Mouse (Mus musculus) intestine, embryonic 15.5 days (tissue): ENCODE results near the gene C330007P06Rik. TPM values are rescaled to one million over a fixed set of nuclear protein-coding genes. Genes with fewer than 3 reads are reported as not detected.

ENCODE experiments used
- ATAC-seq: fragments of 200-750 bp; cut with Nextera tagmentation; 2 replicates; pipeline ENCODE4 v1.8.0; 2017; ENCODE audit warnings: moderate TSS enrichment, moderate library complexity
- H3K27ac ChIP-seq: fragments of 300-500 bp; sonication (generic); 2 replicates; pipeline ENCODE4 v1.5.1; 2015; ENCODE audit warnings: mild to moderate bottlenecking, inconsistent platforms
- H3K27me3 ChIP-seq: fragments of 300-500 bp; sonication (generic); replicated peaks from 2 replicates; pipeline ENCODE4 v1.6.1; 2015; ENCODE audit warnings: inconsistent platforms
- H3K36me3 ChIP-seq: fragments of 300-500 bp; sonication (generic); 2 replicates; pipeline ENCODE4 v1.6.1; 2015; ENCODE audit warnings: inconsistent platforms
- H3K4me1 ChIP-seq: fragments of 300-500 bp; sonication (generic); replicated peaks from 2 replicates; pipeline ENCODE4 v1.6.1; 2015; ENCODE audit warnings: inconsistent platforms
- H3K4me2 ChIP-seq: fragments of 300-500 bp; sonication (generic); replicated peaks from 2 replicates; pipeline ENCODE4 v1.6.1; 2015; ENCODE audit warnings: mild to moderate bottlenecking, inconsistent platforms
- H3K4me3 ChIP-seq: fragments of 300-500 bp; sonication (generic); replicated peaks from 2 replicates; pipeline ENCODE4 v1.5.1; 2015; ENCODE audit warnings: inconsistent platforms
- H3K9ac ChIP-seq: fragments of 300-500 bp; sonication (generic); 2 replicates; pipeline ENCODE4 v1.6.1; 2015; ENCODE audit warnings: inconsistent platforms
- H3K9me3 ChIP-seq: fragments of 300-500 bp; sonication (generic); 2 replicates; pipeline ENCODE4 v1.6.1; 2016; ENCODE audit warnings: inconsistent platforms
- WGBS: fragments of 180-500 bp; shearing (Covaris S2); methylation state at CpG from one replicate; pipeline ENCODE4 v1.1.7; 2015; 5-methylcytosine and 5-hydroxymethylcytosine counted together
- polyA plus RNA-seq: library from polyadenylated mRNA; unstranded; fragments of >200 nt; fragmentation: Nextera tagmentation; extraction: Ambion mirVana; gene quantifications from 2 replicates; pipeline ENCODE4 v1.2.1, GENCODE M21; 2015

C330007P06Rik gene
- polyA plus RNA-seq, 1 experiment from 2014 or later, result 28.6 TPM

- no peak overlapping the region for H3K4me3 ChIP-seq
- no peak overlapping the region for H3K9ac ChIP-seq
- no peak overlapping the region for H3K27ac ChIP-seq
- no peaks in the 10 kb centered on the region for H3K27me3 ChIP-seq
- no peaks in the 10 kb centered on the region for H3K9me3 ChIP-seq
- 37% methylated on average over 5 of the region's 5 CpGs for WGBS
- 0 out of 2 replicates have a peak, but pooled peaks cover 4% of the 10 kb centered on the region for H3K4me1 ChIP-seq
- no peak overlapping the region for H3K4me2 ChIP-seq
- H3K36me3 ChIP-seq, result no peaks in the 10 kb centered on the region
- peak; percentile 50; the same call in 1 of the 2 replicates for ATAC-seq
These were observed 43.6 kb downstream of the C330007P06Rik start for GRCm38 (mm10) chrX:36830271-36830670.

- Histone ChIP-seq H3K27ac (no peak overlapping the region), H3K4me3 (no peak overlapping the region), H3K4me1 (0 out of 2 replicates have a peak, but pooled peaks cover 1% of the 10 kb centered on the region), H3K36me3 (no peaks in the 10 kb centered on the region), H3K9ac (no peak overlapping the region), H3K9me3 (no peaks in the 10 kb centered on the region), H3K27me3 (no peaks in the 10 kb centered on the region), H3K4me2 (no peak overlapping the region)
- WGBS, result 91% methylated on average over 4 of the region's 5 CpGs
- no peak for ATAC-seq
These were observed 47.0 kb downstream of the C330007P06Rik start for GRCm38 (mm10) chrX:36826873-36827272.

GRCm38 (mm10) chrX:36825032-36825431, 48.9 kb downstream of the C330007P06Rik start:
- Histone ChIP-seq H3K9ac (no peak overlapping the region), H3K27me3 (no peaks in the 10 kb centered on the region), H3K4me3 (no peak overlapping the region), H3K4me1 (no peaks in the 10 kb centered on the region), H3K36me3 (no peaks in the 10 kb centered on the region), H3K4me2 (no peak overlapping the region), H3K9me3 (no peaks in the 10 kb centered on the region), H3K27ac (no peak overlapping the region)
- peak; percentile 37; the same call in 1 of the 2 replicates for ATAC-seq
- WGBS, result 57% methylated on average over 2 of the region's 2 CpGs

- H3K36me3 ChIP-seq, result no peaks in the 10 kb centered on the region
- H3K4me1 ChIP-seq, result no peaks in the 10 kb centered on the region
- H3K27me3 ChIP-seq, result no peaks in the 10 kb centered on the region
- H3K9ac ChIP-seq, result no peak overlapping the region
- no peaks in the 10 kb centered on the region for H3K9me3 ChIP-seq
- no peak overlapping the region for H3K27ac ChIP-seq
- no peak overlapping the region for H3K4me2 ChIP-seq
- 78% methylated on average over 10 of the region's 10 CpGs for WGBS
- ATAC-seq, result peak; percentile 39
- H3K4me3 ChIP-seq, result no peak overlapping the region
These were observed 49.8 kb downstream of the C330007P06Rik start for GRCm38 (mm10) chrX:36823932-36824711.

GRCm38 (mm10) chrX:36820201-36820600, 53.7 kb downstream of the C330007P06Rik start:
- 28% methylated on average over 4 of the region's 4 CpGs for WGBS
- H3K4me1 ChIP-seq, result no peaks in the 10 kb centered on the region
- peak; percentile 48 for ATAC-seq
- no peak overlapping the region for H3K4me2 ChIP-seq
- H3K9me3 ChIP-seq, result no peaks in the 10 kb centered on the region
- no peak overlapping the region for H3K4me3 ChIP-seq
- H3K9ac ChIP-seq, result no peak overlapping the region
- no peaks in the 10 kb centered on the region for H3K27me3 ChIP-seq
- no peaks in the 10 kb centered on the region for H3K36me3 ChIP-seq
- H3K27ac ChIP-seq, result no peak overlapping the region

GRCm38 (mm10) chrX:36819575-36819974, 54.3 kb downstream of the C330007P06Rik start:
- H3K27ac ChIP-seq, result no peak overlapping the region
- H3K27me3 ChIP-seq, result no peaks in the 10 kb centered on the region
- peak; percentile 32; the same call in 1 of the 2 replicates for ATAC-seq

GRCm38 (mm10) chrX:36816953-36817441, 56.9 kb downstream of the C330007P06Rik start:
- 0 out of 2 replicates have a peak overlapping the region, but pooled peaks have one; percentile 6 for H3K4me3 ChIP-seq
- 15% methylated on average over 9 of the region's 10 CpGs for WGBS
- no peak overlapping the region for H3K9ac ChIP-seq
- peak overlapping the region; percentile 83 for H3K27ac ChIP-seq
- no peaks in the 10 kb centered on the region for H3K27me3 ChIP-seq
- peak; percentile 76 for ATAC-seq
- H3K4me1 ChIP-seq, result no peaks in the 10 kb centered on the region
- H3K4me2 ChIP-seq, result peak overlapping the region; percentile 50
- H3K36me3 ChIP-seq, result no peaks in the 10 kb centered on the region
- H3K9me3 ChIP-seq, result no peaks in the 10 kb centered on the region

More at GRCm38 (mm10) chrX:36819575-36819974, 54.3 kb downstream of the C330007P06Rik start:
- Histone ChIP-seq H3K9ac (no peak overlapping the region), H3K4me1 (no peaks in the 10 kb centered on the region), H3K9me3 (no peaks in the 10 kb centered on the region), H3K4me3 (no peak overlapping the region), H3K4me2 (no peak overlapping the region), H3K36me3 (no peaks in the 10 kb centered on the region)
- WGBS, result 51% methylated on average over 4 of the region's 4 CpGs

- Histone ChIP-seq H3K4me2 (peak overlapping the region; percentile 50), H3K27ac (no peak overlapping the region), H3K27me3 (no peaks in the 10 kb centered on the region), H3K4me1 (no peaks in the 10 kb centered on the region), H3K36me3 (no peaks in the 10 kb centered on the region), H3K9ac (no peak overlapping the region), H3K4me3 (no peak overlapping the region), H3K9me3 (no peaks in the 10 kb centered on the region)
- WGBS, result 27% methylated on average over 8 of the region's 8 CpGs
- ATAC-seq, result peak; percentile 20
These were observed 57.5 kb downstream of the C330007P06Rik start for GRCm38 (mm10) chrX:36816368-36816899.

GRCm38 (mm10) chrX:36815439-36815838, 58.5 kb downstream of the C330007P06Rik start:
- no peaks in the 10 kb centered on the region for H3K27me3 ChIP-seq
- ATAC-seq, result no peak

GRCm38 (mm10) chrX:36815022-36815421, 58.9 kb downstream of the C330007P06Rik start:
- H3K9me3 ChIP-seq, result no peaks in the 10 kb centered on the region
- H3K27me3 ChIP-seq, result no peaks in the 10 kb centered on the region
- no peak overlapping the region for H3K4me2 ChIP-seq
- no peak overlapping the region for H3K9ac ChIP-seq
- no peaks in the 10 kb centered on the region for H3K4me1 ChIP-seq
- no peak overlapping the region for H3K4me3 ChIP-seq
- H3K36me3 ChIP-seq, result no peaks in the 10 kb centered on the region
- ATAC-seq, result no peak
- 80% methylated on average over 4 of the region's 4 CpGs for WGBS
- H3K27ac ChIP-seq, result no peak overlapping the region

More at GRCm38 (mm10) chrX:36815439-36815838, 58.5 kb downstream of the C330007P06Rik start:
- 64% methylated on average over 4 of the region's 4 CpGs for WGBS
- Histone ChIP-seq H3K27ac (no peak overlapping the region), H3K36me3 (no peaks in the 10 kb centered on the region), H3K9me3 (no peaks in the 10 kb centered on the region), H3K4me3 (no peak overlapping the region), H3K4me1 (no peaks in the 10 kb centered on the region), H3K9ac (no peak overlapping the region), H3K4me2 (no peak overlapping the region)

- no peak overlapping the region for H3K4me3 ChIP-seq
- WGBS, result 76% methylated on average over 8 of the region's 8 CpGs
- H3K36me3 ChIP-seq, result no peaks in the 10 kb centered on the region
- H3K9me3 ChIP-seq, result no peaks in the 10 kb centered on the region
- no peaks in the 10 kb centered on the region for H3K27me3 ChIP-seq
- no peak overlapping the region for H3K9ac ChIP-seq
- H3K27ac ChIP-seq, result no peak overlapping the region
- 0 out of 2 replicates have a peak, but pooled peaks have one; percentile 21 for ATAC-seq
- no peaks in the 10 kb centered on the region for H3K4me1 ChIP-seq
- H3K4me2 ChIP-seq, result no peak overlapping the region
These were observed 59.6 kb downstream of the C330007P06Rik start for GRCm38 (mm10) chrX:36814161-36814836.

- no peak for ATAC-seq
- Histone ChIP-seq H3K9me3 (no peaks in the 10 kb centered on the region), H3K4me3 (no peak overlapping the region), H3K27ac (no peak overlapping the region), H3K36me3 (no peaks in the 10 kb centered on the region), H3K9ac (no peak overlapping the region), H3K4me1 (no peaks in the 10 kb centered on the region), H3K4me2 (no peak overlapping the region), H3K27me3 (no peaks in the 10 kb centered on the region)
- WGBS, result 51% methylated on average over 5 of the region's 5 CpGs
These were observed 62.5 kb downstream of the C330007P06Rik start for GRCm38 (mm10) chrX:36811377-36811776.
